Mouse (Mus musculus): ENCODE measurements at regions not wholly inside any gene's neighbourhood (a gene's known extent, or its start where the extent isn't known, plus 50 kb on each side); places are given as distances from the start of the nearest gene placed in this dataset.

- Histone ChIP-seq H3K79me2 (ENCODE audit: control insufficient read depth, insufficient read depth, low read length) (no peaks in the 10 kb centered on the region), H3K27ac (replicated peaks; ENCODE audit: insufficient read depth, low read depth, low read length) (no peak overlapping the region), H3K4me1 (ENCODE audit: control insufficient read depth, insufficient read depth, low read length) (no peaks in the 10 kb centered on the region), H3K36me3 (ENCODE audit: control insufficient read depth, insufficient read depth, low read length) (no peaks in the 10 kb centered on the region), H3K4me3 (ENCODE audit: insufficient read depth, low read depth, low read length) (no peak overlapping the region), H3K9ac (ENCODE audit: low read depth, low read length) (no peak overlapping the region), H3K27me3 (ENCODE audit: control insufficient read depth, insufficient read depth, low read length) (no peaks in the 10 kb centered on the region)
- no peak for DNase-seq (ENCODE audit: extremely low read depth, low read depth, low spot score)
- TF ChIP-seq CTCF (IDR thresholded peaks at IDR 0.05; ENCODE audit: low read depth, low read length) = no peak
- TF ChIP-seq POLR2A (IDR thresholded peaks at IDR 0.05; ENCODE audit: extremely low read depth, insufficient read depth, low read length) = no peak
- 94% methylated on average over 2 of the region's 2 CpGs for WGBS
Measured at GRCm38 (mm10) chr12:32758150-32758549, 61.2 kb upstream of the Nampt start.

- DNase-seq (ENCODE audit: extremely low read depth, low read depth, low spot score) = no peak
- no peak overlapping the region for H3K9ac ChIP-seq (ENCODE audit: low read depth, low read length)
- no peaks in the 10 kb centered on the region for H3K79me2 ChIP-seq (ENCODE audit: control insufficient read depth, insufficient read depth, low read length)
- TF ChIP-seq POLR2A (IDR thresholded peaks at IDR 0.05; ENCODE audit: extremely low read depth, insufficient read depth, low read length) = no peak
- no peak for TF ChIP-seq CTCF (IDR thresholded peaks at IDR 0.05; ENCODE audit: low read depth, low read length)
- H3K4me3 ChIP-seq (ENCODE audit: insufficient read depth, low read depth, low read length) = no peak overlapping the region
- no peak overlapping the region for H3K27ac ChIP-seq (replicated peaks; ENCODE audit: insufficient read depth, low read depth, low read length)
- peaks cover 7% of the 10 kb centered on the region; the same call in 1 of the 2 replicates for H3K4me1 ChIP-seq (ENCODE audit: control insufficient read depth, insufficient read depth, low read length)
- H3K36me3 ChIP-seq (ENCODE audit: control insufficient read depth, insufficient read depth, low read length) = no peaks in the 10 kb centered on the region
- no peaks in the 10 kb centered on the region for H3K27me3 ChIP-seq (ENCODE audit: control insufficient read depth, insufficient read depth, low read length)
- 92% methylated on average over 3 of the region's 3 CpGs for WGBS
Measured at GRCm38 (mm10) chr12:32760627-32761026, 58.7 kb upstream of the Nampt start.

DNA sequence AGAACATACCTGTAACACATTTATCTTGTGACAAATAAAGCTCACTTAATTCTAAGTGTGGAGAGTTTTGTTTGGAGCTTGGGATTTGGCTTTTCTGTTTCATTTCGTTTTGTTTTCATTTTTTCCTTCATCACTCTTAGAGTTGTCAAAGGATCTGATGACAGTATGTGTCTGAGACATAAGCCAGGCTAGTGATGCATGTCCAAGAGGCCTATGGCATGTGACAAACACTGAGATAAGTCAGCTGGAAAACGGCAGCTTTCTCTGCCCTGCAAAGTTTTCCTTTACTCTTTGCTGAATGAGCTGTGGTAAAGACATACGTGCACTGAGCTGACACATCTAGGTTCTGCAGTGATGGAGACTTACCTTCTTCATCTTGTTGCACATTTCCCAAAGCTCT lies 58.3 kb upstream of the Nampt start:
- Histone ChIP-seq H3K79me2 (ENCODE audit: control insufficient read depth, insufficient read depth, low read length) (no peaks in the 10 kb centered on the region), H3K27ac (replicated peaks; ENCODE audit: insufficient read depth, low read depth, low read length) (no peak overlapping the region), H3K4me1 (ENCODE audit: control insufficient read depth, insufficient read depth, low read length) (peaks cover 10% of the 10 kb centered on the region; the same call in 1 of the 2 replicates), H3K27me3 (ENCODE audit: control insufficient read depth, insufficient read depth, low read length) (no peaks in the 10 kb centered on the region), H3K36me3 (ENCODE audit: control insufficient read depth, insufficient read depth, low read length) (no peaks in the 10 kb centered on the region), H3K4me3 (ENCODE audit: insufficient read depth, low read depth, low read length) (no peak overlapping the region), H3K9ac (ENCODE audit: low read depth, low read length) (no peak overlapping the region)
- no peak for DNase-seq (ENCODE audit: extremely low read depth, low read depth, low spot score)
- WGBS = 74% methylated on average over 3 of the region's 3 CpGs
- TF ChIP-seq POLR2A (IDR thresholded peaks at IDR 0.05; ENCODE audit: extremely low read depth, insufficient read depth, low read length) (no peak), CTCF (IDR thresholded peaks at IDR 0.05; ENCODE audit: low read depth, low read length) (no peak)

GRCm38 (mm10) chr12:32764271-32764670 lies 55.1 kb upstream of the Nampt start:
- TF ChIP-seq POLR2A (IDR thresholded peaks at IDR 0.05; ENCODE audit: extremely low read depth, insufficient read depth, low read length) = no peak
- no peak for TF ChIP-seq CTCF (IDR thresholded peaks at IDR 0.05; ENCODE audit: low read depth, low read length)
- WGBS = 13% methylated on average over 3 of the region's 3 CpGs
- no peak overlapping the region for H3K9ac ChIP-seq (ENCODE audit: low read depth, low read length)
- H3K4me3 ChIP-seq (ENCODE audit: insufficient read depth, low read depth, low read length) = no peak overlapping the region
- peak; percentile 81 for DNase-seq (ENCODE audit: extremely low read depth, low read depth, low spot score)
- H3K27me3 ChIP-seq (ENCODE audit: control insufficient read depth, insufficient read depth, low read length) = no peaks in the 10 kb centered on the region
- no peaks in the 10 kb centered on the region for H3K79me2 ChIP-seq (ENCODE audit: control insufficient read depth, insufficient read depth, low read length)
- no peak overlapping the region for H3K27ac ChIP-seq (replicated peaks; ENCODE audit: insufficient read depth, low read depth, low read length)
- peaks cover 30% of the 10 kb centered on the region for H3K4me1 ChIP-seq (ENCODE audit: control insufficient read depth, insufficient read depth, low read length)
- H3K36me3 ChIP-seq (ENCODE audit: control insufficient read depth, insufficient read depth, low read length) = no peaks in the 10 kb centered on the region

DNA sequence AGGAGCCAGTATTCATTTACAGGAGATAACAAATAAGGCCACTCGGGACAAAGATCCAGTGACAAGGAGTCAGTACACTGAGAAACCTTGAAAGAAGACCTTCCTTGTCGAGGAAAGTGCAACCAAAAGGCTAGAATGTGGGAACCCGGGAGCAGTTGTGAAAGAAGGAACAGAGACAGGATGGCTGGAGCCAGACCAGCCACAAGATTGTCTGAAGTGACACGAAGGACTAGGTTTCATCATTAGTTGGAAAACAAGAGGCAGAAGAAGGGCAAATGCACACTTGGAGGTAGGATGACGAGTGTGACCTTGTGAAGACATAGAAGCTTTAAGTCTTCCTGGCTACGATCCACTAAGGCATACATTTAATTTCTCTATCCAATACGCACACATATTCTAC lies 54.6 kb upstream of the Nampt start:
- Histone ChIP-seq H3K9ac (ENCODE audit: low read depth, low read length) (no peak overlapping the region), H3K4me3 (ENCODE audit: insufficient read depth, low read depth, low read length) (no peak overlapping the region), H3K79me2 (ENCODE audit: control insufficient read depth, insufficient read depth, low read length) (no peaks in the 10 kb centered on the region), H3K27me3 (ENCODE audit: control insufficient read depth, insufficient read depth, low read length) (no peaks in the 10 kb centered on the region), H3K36me3 (ENCODE audit: control insufficient read depth, insufficient read depth, low read length) (no peaks in the 10 kb centered on the region), H3K4me1 (ENCODE audit: control insufficient read depth, insufficient read depth, low read length) (peaks cover 34% of the 10 kb centered on the region), H3K27ac (replicated peaks; ENCODE audit: insufficient read depth, low read depth, low read length) (no peak overlapping the region)
- TF ChIP-seq POLR2A (IDR thresholded peaks at IDR 0.05; ENCODE audit: extremely low read depth, insufficient read depth, low read length) = no peak
- no peak for DNase-seq (ENCODE audit: extremely low read depth, low read depth, low spot score)
- WGBS = 81% methylated on average over 7 of the region's 7 CpGs

- no peak overlapping the region for H3K9ac ChIP-seq (ENCODE audit: low read depth, low read length)
- no peaks in the 10 kb centered on the region for H3K36me3 ChIP-seq (ENCODE audit: control insufficient read depth, insufficient read depth, low read length)
- TF ChIP-seq POLR2A (IDR thresholded peaks at IDR 0.05; ENCODE audit: extremely low read depth, insufficient read depth, low read length) (no peak), CTCF (IDR thresholded peaks at IDR 0.05; ENCODE audit: low read depth, low read length) (no peak)
- no peak overlapping the region for H3K4me3 ChIP-seq (ENCODE audit: insufficient read depth, low read depth, low read length)
- H3K27ac ChIP-seq (replicated peaks; ENCODE audit: insufficient read depth, low read depth, low read length) = peak overlapping the region; percentile 42
- H3K27me3 ChIP-seq (ENCODE audit: control insufficient read depth, insufficient read depth, low read length) = no peaks in the 10 kb centered on the region
- peak; percentile 97 for DNase-seq (ENCODE audit: extremely low read depth, low read depth, low spot score)
- H3K4me1 ChIP-seq (ENCODE audit: control insufficient read depth, insufficient read depth, low read length) = peaks cover 40% of the 10 kb centered on the region
- no peaks in the 10 kb centered on the region for H3K79me2 ChIP-seq (ENCODE audit: control insufficient read depth, insufficient read depth, low read length)
Measured at GRCm38 (mm10) chr12:32765861-32766260, 53.5 kb upstream of the Nampt start.

Measured in liver, adult 2 months (tissue).